Mouse (Mus musculus) cerebellum, postnatal 14 days (tissue): Measurements from ENCODE around the gene Krtap17-1.

Experiments used
- DNase-seq, 2 experiments: peaks; one replicate each; pipeline ENCODE4 v3.0.0; 2021; ENCODE audit warnings: mixed read lengths in 2 of 2

The Krtap17-1 gene

DNA sequence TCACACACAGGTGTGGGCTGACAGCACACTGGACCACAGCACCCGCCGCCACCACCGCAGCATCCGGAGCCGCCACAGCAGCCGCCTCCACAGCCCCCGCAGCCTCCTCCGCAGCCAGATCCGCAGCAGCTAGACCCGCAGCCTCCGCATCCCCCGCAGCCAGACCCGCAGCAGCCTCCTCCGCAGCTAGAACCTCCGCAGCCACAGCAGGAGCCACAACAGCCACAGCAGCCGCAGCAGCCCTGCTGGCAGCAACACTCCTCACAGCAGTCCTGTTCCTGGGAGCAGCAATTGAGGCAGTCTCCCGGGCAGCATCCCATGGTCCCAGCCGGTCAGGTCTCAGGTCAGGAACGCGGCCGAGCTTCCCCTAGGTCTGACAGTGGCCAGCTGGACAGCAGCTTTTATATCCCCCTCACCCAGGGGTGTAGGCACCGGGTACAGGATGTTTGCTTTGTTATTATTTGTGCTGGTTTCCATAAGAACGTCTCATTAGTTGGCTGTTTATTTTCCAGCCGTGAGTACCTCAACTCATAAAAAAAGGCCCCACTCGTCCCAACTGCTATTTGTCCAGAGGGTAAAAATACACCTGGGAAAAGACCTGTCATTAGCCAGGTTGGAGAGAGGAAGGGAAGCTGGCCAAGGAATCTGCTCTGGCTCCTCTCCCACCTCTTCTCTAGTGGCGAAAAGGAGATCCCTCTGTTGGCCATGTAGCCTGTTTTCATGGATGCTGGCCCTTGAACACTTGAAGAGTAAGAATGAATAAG lies at the start of gene Krtap17-1:
TSS of gene Krtap17-1 (minus strand) at position 375 of the 764 bp plus-strand sequence.
- peak; percentile 30 to 54 for DNase-seq

DNA sequence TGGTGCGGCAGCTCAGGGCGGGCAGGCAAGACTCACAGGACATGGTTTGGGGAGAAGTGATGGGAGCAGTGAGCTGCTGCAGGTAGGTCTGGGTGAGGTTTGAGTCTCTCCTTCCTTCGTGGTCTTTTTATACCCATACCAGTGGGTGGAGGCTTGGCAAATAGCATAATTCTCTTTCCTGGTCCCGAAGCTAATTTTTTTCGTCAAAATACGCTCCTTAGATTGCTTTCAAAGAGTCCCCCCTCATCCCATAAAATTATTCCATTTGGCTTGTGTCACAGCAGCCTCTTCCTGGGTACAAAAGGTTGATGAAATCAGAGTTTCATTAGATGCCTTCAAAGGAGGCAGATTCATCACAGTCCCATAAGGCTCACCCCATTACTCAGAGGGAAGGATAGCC lies 47.7 kb upstream of the Krtap17-1 start, which contains the start of gene Krt34:
TSS of gene Krt34 (minus strand) at position 101 of the 400 bp plus-strand sequence.
- DNase-seq: no peak

DNA sequence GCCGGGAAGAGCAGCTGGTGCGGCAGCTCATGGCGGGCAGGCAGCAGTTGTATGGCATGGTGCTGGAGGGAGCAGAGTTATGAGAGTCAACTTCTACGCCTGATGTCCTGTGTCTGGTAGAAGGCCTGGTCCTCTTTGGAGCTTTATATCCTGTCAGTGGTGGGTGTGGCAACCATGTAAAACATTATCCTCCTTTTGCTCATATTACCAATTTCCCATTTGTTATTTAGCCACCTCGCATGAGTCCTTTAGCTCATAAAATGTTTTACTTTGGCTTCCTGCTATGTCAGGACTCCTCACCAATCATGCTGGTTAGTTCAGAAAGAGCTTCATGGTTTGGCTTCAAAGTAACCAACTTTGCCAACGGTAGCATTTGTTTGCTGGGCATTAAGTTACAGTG lies 36.0 kb upstream of the Krtap17-1 start, which contains the start of gene Krt33b:
TSS of gene Krt33b (minus strand) at position 101 of the 400 bp plus-strand sequence.
- no peak for DNase-seq

DNA sequence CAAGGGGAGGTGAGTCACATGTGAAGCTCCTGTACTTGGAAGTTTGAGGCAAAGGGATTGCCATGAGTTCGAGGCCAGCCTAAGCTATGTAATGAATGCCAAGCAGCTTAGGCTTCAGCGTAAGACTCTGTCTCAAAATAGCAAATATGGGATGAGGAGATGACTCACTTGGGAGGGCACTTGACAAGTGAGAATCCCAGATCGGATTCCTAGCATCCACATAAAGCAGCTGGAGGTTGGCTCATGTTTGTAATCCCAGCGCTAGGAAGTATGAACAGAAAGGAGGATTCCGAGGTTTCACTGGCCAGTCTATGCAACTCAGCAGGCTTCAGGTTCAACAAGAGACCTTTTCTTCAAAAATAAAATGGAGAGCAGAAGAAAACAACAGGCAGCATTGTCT lies 27.6 kb upstream of the Krtap17-1 start:
- DNase-seq: no peak

DNA sequence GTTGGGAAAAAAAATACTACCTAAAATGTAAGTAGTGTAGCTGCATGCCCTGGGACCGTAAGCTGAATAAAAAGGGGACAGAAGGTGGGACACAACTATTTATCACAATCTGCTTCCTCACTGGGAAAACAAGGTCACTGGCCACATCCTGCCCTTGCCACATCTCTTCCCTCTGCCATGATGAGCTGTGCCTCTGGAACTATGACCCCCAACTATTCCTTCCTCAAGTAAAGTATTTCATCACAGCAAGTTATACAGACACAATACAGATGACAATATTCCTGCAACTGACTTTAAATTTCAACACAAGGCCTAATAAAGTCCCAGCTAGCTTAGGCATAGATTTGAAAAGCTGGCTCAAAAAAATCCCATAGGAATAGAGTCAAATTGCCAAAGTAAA lies 25.7 kb upstream of the Krtap17-1 start:
- DNase-seq: no peak

DNA sequence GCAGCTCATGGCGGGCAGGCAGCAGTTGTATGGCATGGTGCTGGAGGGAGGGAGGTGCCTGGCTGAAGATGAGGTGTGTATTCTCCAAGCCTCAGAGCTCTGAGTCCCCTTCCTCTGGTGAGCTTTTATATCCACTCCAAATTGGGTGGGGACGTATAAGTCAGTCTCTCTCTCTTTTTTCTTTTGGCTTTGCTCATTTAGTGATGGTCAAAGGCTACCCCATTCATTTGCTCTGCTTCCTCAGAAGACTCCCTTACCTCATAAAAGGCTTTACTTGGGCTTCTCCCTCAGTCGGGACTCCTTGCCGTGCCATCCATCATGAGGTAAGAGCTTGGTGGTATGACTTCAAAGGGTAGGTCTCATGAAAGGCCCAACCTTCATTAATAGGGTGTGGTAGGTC lies 22.3 kb upstream of the Krtap17-1 start, which contains the start of gene Krt33a:
TSS of gene Krt33a (minus strand) at position 101 of the 400 bp plus-strand sequence.
- DNase-seq: no peak

DNA sequence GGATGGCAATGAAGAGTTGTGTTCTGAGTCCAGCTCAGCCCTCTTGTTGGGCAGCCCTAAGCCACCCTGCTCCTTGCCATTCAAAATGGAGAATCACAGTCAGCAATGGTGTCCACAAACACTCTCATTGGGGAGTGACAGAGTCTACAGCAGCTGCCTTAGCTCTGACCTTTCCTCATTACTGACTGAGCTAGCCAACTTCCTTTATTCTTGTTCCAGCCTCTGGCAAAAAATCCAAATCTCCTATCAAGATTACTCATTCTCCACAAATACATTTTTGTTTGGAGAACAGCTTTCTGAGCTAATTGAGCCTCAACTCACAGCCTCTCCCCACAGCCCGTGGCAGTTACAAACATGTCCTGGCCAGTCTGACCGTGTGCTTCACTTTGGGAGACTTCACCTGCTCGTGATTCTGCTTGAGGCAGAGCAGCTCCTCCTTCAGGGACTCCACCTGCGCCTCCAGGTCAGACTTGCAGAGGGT lies 19.9 kb upstream of the Krtap17-1 start:
- no peak for DNase-seq

DNA sequence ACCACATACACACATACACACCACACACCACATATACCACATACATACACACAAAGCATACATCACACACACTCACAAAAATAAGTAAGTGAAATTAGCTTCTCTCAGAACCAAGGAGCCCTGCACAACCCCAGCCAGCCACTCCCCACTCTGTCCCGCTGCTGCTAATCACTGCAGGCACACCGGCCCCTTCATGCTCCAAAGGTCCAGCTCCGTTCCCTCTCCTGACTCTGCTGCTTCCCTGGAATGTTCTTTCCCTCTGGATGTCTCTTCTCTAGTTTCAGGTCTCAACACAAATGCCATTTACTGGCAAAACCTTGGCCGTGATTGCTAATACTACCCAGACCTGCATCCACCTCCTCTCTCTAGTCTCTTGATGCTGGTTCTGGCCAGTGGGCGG lies 16.9 kb upstream of the Krtap17-1 start:
- DNase-seq: no peak

DNA sequence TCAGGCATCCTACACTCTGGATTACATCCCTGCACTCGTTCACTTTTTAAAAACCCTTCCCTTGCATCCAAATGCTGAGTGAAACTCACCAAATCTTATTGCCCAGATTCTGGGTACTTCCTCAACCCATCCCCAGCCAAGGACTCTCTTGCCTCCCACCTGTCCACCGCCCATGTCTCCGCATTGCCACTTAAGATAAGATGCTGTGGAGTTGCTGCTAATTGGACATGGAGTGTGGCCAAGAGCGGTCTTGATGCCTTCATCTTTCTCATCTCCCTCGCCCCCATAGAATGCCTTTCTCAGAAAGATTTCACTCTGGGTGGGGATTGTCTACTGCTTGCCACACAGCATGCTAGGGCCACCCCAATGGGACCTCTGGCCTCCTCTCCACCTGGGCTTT lies 14.5 kb upstream of the Krtap17-1 start:
- DNase-seq: no peak

DNA sequence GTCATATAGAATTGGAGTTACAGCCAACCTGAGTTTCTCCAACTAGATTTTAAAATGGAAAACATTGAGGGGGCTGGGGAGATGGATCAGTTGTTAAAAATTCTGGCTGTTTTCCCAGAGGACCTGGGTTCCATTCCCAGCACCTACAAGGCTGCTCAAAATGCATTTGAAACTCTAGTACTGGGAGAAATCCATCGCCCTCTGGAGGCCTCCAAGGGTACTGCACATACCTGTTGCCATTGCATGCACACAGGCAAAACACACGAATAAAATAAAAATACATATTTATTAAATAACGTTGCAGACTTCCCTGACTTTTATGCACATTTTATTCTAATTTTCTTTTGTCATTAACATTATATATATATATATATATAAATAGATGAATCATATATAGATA lies 12.8 kb upstream of the Krtap17-1 start:
- DNase-seq: peak in 1 of 2 experiments; percentile 47

DNA sequence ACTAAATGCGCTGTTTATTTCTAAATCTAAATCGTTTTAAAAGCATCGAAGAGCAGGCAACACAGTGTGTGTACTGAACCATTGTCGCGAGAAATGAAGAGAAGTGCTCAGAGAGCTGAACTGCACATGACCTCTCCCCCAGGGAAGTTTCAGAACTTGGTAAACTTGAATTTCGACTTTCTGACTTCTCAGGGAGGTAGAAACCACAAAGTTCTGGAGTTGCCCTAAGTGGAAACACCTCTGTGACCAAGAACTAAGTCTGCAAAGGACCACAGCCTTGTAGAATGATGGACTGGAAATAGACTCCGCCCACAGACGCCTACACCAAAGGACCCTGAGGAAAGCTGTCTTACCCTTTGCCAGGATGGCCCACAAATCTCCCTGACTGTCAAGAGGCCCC lies 12.1 kb upstream of the Krtap17-1 start:
- DNase-seq: no peak

DNA sequence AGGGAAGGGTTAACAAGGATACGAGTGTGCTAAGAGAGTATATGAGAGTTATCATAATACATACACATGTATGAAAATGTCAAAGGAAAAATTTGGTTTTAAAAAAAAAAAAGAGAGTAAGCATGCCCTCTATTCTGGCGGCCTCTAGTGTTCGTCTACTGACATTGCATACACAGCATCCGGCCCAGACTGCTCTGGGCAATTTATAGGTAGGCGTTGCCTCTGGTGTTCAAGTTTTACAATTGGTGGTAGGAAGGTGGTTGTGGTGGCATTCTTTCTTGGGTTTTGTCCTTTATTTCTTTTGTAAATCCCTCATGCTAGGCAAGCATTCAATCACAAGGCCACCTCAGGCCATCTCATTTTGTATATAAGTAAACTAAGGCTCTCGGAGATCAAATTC lies 11.1 kb upstream of the Krtap17-1 start:
- DNase-seq: peak; percentile 72 to 78

DNA sequence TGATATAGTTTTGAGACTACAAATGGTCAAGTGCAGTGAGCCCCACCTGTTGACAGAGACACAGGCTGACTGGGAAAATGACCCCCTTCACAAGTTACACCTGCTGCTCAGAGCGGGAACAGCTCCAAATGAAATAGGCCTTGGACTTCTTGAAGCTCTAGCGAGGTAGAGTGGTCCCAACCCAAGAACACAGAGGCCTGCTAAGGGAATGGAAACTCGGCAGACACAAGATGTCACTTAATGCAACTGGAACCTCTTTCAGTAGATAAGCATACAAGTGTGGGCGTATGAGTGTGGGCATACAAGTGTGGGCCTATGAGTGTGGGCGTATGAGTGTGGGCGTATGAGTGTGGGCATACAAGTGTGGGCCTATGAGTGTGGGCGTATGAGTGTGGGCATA lies 5.3 kb upstream of the Krtap17-1 start:
- no peak for DNase-seq

DNA sequence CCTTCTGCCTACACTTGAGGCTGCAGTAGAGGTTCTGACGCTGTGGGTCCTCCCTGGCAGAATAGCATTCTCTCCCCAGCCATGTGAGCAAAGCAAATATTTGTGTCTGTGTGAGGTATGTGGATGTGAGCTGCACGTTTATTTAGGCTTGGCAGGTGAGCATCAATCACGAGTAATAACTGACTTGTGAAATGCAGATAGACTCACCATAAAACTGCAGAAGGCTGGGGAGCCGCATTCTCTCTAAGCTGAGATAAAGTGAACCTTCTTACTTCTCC lies 529 bp upstream of the Krtap17-1 start:
- DNase-seq: no peak

DNA sequence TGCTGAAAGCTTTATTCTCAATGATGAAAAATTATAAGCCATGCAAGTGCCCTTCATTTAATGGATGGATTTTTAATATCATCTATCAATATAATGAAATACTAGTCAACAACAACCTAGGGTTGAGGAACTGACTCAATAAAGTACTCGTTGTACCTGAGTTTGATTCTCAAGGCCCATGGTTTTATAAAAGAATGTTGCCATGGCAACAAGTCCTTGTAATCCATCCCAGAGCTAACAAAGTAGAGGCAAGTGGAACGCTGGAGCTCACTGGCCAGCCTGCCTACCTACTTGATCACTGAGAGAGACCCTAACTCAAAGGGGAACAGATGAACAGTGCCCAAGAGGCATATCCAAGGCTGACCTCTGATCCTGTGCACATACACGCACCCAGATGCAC lies 3.2 kb downstream of the Krtap17-1 start:
- no peak for DNase-seq

DNA sequence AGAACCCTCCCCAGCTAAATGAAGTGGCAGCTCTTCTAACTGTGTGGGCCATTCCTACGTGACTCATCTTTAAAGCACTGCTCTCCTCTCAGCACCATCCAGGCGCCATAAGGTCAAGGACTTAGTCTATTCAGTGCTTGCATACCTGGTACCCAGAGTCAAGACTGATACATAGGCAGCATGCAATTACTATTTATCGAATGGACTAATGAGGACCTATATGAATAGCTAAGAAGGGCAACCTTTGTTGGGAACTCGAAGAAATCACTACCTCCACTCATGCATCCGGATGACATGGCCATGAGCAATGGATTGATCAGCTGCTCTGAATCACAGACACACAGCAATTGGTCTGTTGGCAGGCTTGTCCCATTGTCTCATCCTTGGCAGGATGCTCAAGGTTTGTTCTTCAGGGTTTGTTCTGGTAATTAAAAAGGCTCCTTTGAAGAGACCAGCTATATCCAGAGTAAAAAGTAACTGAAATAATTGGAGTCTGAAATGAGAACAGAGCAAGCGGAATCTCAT lies 3.9 kb downstream of the Krtap17-1 start:
- DNase-seq: no peak

DNA sequence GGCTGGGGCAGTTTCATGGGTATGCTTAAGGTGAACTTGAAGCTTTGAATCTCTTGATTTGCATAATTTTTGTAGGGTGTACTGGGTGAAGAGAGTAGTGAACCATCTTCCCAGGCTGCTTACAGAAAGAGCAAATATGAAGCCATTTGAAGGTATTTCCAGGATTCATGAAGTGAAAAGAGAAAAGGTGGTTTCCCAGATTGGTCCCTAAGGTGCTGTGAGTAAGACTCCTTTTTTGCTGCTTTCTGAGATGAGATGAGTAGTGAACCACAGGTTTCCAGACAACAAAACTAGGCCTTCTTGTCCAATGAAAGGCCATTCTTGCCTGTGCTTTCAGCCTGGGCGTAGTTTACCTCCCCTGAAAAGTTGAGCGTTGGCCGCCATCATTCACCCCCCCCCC lies 5.3 kb downstream of the Krtap17-1 start:
- no peak for DNase-seq

DNA sequence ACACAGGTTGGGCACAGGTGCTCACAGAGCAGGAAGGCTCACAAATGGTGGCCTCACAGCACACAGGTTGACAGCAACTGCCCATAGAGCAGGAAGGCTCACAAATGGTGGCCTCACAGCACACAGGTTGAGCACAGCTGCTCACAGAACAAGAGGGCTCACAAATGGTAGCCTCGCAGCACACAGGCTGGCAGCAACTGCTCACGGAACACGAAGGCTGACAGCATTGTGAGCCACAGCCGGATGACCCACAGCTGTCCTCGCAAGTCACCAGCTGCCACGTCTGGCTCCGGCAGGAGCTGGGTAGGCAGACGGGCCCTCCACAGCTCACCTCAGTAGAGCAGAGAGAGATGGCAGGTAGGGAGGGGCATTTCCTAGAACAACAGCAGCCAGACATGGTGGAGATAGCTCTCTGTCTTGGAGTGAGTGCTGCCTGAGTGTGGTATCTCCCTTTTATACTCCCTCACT lies 7.6 kb downstream of the Krtap17-1 start, which contains the start of gene Krtap16-1:
TSS of gene Krtap16-1 (minus strand) at position 418 of the 468 bp plus-strand sequence.
- DNase-seq: no peak

DNA sequence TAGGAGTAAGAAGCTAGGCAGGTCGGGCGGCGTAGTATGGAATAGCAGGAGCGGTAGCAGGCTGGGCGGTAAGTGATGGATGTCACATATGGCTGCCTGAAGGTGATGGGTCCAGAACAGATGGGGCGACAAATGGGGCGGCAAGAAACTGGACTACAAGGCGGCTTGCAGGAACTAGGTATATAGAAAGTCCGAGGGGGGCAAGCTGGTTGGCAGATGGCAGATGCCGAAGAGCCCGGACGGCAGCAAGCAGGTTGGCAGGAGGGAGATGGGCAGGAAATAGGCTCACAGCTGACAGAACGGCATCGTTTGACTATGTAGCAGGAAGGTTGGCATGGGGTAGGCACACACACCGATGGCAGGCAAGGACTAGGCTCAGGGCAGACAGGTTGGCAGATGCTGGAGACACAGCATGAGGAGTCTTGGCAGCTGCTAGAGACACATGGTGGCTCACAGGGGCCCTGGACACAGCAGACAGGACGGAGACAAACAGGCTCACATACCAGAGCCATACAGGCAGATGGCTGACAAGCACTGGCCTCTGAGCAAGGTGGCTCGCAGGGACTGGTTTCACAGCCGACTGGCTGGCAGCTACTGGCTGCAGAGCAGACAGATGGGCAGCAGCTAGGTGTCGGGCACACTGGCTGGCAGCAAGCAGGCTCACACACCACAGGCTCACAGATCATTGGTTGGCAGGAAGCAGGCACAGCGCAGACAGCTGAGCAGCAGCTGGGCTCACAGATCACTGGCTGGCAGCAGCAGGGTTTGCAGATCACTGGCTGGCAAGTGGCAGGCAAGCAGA lies 8.3 kb downstream of the Krtap17-1 start:
- DNase-seq: peak; percentile 86 to 87

DNA sequence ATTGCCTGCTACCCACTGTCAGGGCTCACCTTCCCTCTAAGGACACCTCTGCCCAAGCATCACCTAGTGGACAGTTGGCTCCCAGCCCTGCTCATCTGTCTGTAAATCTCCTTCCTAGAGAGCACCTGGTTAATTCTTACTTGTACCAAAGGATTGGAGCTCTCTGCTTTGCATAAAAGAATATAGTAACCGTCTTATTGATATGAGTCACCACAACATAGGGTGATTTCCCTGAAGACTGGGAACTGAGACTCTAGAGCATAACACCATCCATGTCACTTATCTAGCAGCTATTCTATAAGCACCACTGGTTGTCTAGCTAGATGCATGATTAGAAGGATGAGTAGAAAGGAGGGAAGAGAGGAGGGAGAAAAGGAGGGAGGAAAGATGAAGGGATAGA lies 10.4 kb downstream of the Krtap17-1 start:
- DNase-seq: no peak

DNA sequence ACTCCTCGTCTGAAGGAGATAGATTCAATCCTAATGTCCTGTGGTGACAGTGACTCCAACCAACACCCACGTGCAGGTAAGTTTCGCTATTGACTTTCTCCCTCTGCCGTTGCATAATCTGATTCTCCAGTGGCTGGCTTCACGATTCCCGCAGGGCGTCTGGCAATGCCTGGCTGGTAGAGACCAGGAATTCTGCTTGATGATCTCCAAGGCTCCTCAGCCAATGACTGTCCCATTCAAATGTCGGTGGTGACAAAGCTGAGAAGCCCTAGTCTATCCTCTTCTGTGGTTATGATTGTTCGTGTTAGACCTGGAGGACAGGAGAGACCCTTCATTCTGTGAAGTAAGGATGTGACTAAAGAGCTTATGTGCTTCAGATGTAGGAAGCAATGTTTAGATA lies 11.1 kb downstream of the Krtap17-1 start:
- no peak for DNase-seq

DNA sequence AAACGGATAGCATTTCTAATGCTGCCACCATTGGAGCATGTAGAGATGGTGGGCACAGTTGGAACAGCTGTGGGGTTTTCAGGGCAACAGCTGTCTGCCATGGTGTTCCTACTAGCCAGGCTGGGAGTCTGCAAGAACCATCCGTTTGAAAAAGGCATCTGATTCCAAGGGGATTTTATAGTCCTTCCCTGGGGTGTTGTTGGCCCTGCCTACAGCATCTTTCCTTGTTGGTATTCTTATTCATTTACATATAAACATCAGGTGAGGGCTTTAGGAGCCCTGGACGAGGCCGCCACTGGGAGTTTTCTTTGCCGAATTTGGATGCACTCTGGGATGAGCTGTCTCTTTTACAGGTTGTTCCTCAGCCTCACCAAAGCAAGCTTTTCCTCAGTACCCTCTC lies 14.8 kb downstream of the Krtap17-1 start, which contains the start of gene Krtap29-1:
TSS of gene Krtap29-1 (minus strand) at position 101 of the 400 bp plus-strand sequence.
- DNase-seq: no peak

DNA sequence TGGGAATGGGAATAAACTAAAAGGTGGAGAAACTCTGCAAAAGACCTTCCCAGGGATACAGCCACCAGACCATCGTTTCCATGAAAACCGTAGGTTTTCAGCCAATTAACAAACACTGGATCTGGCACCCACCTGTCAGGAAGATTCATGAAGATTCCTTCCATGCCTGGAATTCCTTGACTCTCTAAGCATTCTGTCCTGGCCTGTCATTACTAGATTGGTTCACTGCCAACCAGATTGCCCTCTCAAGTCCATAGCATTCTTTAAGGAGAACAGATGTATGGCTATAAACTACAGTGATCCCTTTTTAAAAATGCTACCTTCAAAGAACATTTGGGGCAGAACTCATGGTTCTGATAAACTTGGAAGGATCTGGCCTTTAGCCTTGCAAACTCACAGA lies 27.8 kb downstream of the Krtap17-1 start:
- no peak for DNase-seq
